Mouse (Mus musculus): ENCODE results near the gene Cbx2. TPM values are rescaled to one million over a fixed set of nuclear protein-coding genes. Genes with fewer than 3 reads are reported as not detected.

Gene Cbx2
- polyA plus RNA-seq, 1 experiment from 2014 or later: 27.0 TPM

DNA sequence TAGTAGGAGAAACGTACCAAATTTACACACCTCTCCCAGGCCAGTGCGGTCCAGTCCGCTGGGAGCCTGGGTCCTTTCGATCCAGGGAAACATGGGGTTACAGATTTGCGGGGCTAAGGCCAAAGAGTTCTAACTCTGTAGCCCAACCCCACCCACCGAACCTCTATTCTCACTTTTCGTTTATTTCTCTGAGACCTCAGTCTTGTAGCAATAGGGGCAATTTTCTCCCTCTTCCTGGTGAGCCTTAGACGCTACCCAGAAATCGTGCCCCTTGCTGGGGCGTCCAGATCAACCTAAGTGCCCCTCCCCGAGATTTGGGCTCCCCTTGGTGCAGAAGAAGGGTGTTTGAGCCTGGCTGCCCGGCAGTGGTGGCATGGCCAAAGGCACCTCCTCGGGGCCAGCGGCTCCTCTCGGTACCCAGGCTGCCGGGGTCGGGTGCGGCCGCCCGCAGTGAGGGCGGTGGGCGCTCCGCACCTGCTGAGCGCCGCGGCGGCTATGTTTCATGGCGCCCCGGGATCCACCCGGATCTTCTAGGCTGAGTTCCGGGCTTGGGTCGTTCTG, 32.9 kb downstream of the Cbx2 start:
- peaks cover 60% of the 10 kb centered on the region for H3K4me1 ChIP-seq (replicated peaks)
- H3K27me3 ChIP-seq (replicated peaks): peaks cover 80% of the 10 kb centered on the region
- ATAC-seq: no peak
- no peaks in the 10 kb centered on the region for H3K9me3 ChIP-seq
- WGBS: 3% methylated on average over 32 of the region's 32 CpGs
- no peaks in the 10 kb centered on the region for H3K36me3 ChIP-seq
- peak overlapping the region; percentile 61 for H3K4me3 ChIP-seq (replicated peaks)
- H3K27ac ChIP-seq: no peak overlapping the region
- peak overlapping the region; percentile 94 for H3K4me2 ChIP-seq (replicated peaks)
- peak overlapping the region; percentile 48 for H3K9ac ChIP-seq

DNA sequence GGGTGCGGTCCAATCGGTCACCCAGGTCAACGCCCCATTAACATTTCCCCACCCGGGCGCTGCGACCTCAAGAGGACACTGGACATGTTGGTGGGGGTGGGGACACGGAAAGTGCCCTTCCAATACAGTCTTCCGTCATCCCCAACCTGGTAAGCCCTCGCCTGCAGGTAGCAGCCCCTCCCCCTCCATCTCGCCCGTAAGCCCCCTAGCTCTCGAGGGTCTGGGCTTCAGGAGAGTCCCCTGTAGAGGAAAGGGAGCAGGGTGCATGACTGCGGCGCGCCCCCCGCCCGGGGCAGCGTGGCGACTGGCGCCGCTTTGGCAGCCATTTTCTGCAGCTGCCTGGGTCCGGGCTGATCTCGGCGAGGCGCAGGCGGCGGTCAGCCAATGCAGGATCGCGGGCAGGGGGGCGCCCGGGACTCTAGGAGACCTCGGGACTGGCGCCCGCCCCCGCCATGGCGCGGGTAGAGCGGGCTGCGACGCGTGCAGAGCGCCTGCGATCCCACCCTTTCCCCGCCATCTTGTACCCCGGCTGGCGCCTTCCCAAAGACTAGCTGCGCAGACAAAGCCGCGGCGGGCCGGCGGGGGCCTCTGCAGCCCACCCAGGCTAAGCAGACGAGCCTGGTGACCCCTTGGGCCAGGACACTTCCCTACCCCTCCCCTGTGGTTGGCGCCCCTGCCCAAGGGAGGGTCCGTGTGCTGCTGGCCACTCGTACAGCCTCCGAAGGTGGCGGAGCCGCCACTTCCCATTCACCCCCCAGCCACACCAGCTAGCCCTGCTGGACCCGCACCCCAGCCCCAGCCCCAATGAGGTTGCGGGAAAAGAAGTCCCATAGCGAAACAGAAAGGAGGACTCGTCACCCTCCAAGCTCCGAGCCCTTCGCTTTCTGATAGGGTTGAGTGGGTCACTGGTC, 33.8 kb downstream of the Cbx2 start:
- peak; percentile 9; the same call in 1 of the 2 replicates for ATAC-seq
- peak overlapping the region; percentile 42; the same call in 1 of the 2 replicates for H3K27ac ChIP-seq
- H3K9ac ChIP-seq: peak overlapping the region; percentile 84
- peaks cover 74% of the 10 kb centered on the region for H3K27me3 ChIP-seq (replicated peaks)
- peak overlapping the region; percentile 94 for H3K4me2 ChIP-seq (replicated peaks)
- H3K4me3 ChIP-seq (replicated peaks): peak overlapping the region; percentile 61
- no peaks in the 10 kb centered on the region for H3K36me3 ChIP-seq
- 1% methylated on average over 63 of the region's 65 CpGs for WGBS
- peaks cover 60% of the 10 kb centered on the region for H3K4me1 ChIP-seq (replicated peaks)
- H3K9me3 ChIP-seq: no peaks in the 10 kb centered on the region

DNA sequence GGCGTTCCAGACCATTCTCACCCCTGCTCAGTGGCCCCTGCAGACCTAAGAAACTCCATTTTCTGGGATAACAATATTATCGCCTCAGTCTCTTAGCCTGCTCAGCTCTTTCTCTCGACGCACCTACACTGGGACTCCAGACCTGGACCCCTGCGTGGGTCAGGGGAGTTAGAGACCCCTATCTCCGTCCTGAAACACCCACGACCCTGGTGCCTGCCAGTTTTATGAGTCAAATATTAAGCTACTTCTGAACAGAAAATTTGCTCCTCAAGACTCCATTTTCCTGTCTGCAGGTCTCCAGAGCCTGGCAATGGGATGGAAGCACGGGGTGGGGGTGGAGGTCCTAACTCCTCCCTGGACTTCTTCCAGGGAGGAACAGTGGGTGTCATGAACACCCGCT, 34.5 kb downstream of the Cbx2 start:
- H3K27me3 ChIP-seq (replicated peaks): peaks cover 71% of the 10 kb centered on the region
- no peak for ATAC-seq
- H3K27ac ChIP-seq: no peak overlapping the region

DNA sequence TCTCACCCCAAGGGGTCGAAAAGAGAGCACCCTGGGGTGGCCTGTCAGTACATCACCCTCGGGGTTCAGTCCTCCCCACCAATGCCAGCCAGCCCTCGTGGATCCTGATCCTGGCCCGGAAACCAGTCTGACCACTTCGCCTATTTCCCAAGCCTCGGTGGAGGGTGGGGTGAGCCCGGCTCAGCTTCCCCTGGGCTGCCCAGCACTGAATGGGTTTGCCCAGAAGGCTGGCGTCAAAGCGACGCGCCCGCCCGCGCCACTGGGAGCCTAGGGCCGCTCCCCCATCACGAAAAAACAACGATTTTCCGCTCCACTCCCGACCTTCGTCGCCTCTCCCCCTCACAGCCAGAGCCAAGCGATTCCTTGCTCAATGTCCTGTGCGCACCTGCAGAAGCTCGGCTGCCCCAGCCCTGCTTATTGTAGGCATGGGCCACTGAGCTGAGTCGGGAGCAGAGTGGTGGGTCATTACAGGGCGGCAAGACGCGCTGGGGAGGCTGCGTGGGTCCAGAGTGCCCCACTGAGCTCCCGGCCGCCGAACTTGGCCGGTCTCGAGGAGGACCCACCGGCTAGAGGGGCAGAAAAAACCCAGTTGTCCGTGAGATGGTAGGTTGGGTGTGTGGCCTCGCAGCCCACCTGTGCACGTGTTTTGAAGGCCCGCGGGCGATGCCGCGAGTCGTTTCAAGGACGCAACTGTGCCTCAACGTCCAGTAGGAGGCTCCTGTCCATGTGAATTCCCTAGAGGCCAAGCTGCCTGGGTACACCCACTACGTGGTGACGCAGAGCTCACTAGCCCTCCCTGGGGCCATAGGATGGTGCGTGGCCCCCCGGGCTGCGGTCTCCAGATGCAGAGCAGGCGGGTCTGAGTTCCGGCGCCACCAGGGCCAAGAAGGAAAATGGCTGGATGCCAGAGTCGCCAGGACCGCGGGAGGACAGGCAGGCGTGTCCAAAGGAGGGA, 35.6 kb downstream of the Cbx2 start:
- WGBS: 3% methylated on average over 58 of the region's 58 CpGs
- Histone ChIP-seq H3K9ac (peak overlapping the region; percentile 28), H3K9me3 (no peaks in the 10 kb centered on the region), H3K4me3 (replicated peaks) (peak overlapping the region; percentile 61), H3K4me2 (replicated peaks) (peak overlapping the region; percentile 94), H3K36me3 (no peaks in the 10 kb centered on the region), H3K27ac (no peak overlapping the region), H3K4me1 (replicated peaks) (peaks cover 44% of the 10 kb centered on the region), H3K27me3 (replicated peaks) (peaks cover 67% of the 10 kb centered on the region)
- ATAC-seq: peak; percentile 39

More for the DNA sequence above, 34.5 kb downstream of the Cbx2 start:
- Histone ChIP-seq H3K4me2 (replicated peaks) (peak overlapping the region; percentile 94), H3K4me3 (replicated peaks) (peak overlapping the region; percentile 61), H3K9ac (peak overlapping the region; percentile 84), H3K4me1 (replicated peaks) (peaks cover 54% of the 10 kb centered on the region), H3K36me3 (no peaks in the 10 kb centered on the region), H3K9me3 (no peaks in the 10 kb centered on the region)
- WGBS: 10% methylated on average over 9 of the region's 9 CpGs

DNA sequence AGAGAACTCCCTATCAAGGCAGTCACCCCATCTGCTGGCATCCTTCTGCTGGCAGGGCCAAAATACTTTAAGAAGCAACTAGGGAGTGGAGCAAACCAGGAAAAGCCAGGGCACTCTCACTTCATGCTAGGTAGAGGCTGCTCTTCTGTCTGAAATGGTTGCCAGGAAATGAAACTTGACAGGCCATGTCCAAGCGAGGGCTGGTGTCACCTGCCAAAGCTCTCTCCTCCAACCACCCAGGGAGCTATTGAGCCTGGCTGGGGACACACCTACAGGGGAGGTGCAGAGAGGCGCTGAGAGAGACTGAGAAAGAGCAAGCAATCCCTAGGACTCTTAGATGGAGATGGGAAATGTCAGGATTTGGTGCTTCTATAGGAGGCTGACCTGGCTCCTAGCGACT, 36.5 kb downstream of the Cbx2 start:
- Histone ChIP-seq H3K4me3 (replicated peaks) (no peak overlapping the region), H3K27ac (no peak overlapping the region), H3K27me3 (replicated peaks) (peaks cover 58% of the 10 kb centered on the region), H3K4me2 (replicated peaks) (peak overlapping the region; percentile 94; the same call in 1 of the 2 replicates), H3K9ac (no peak overlapping the region), H3K4me1 (replicated peaks) (peaks cover 35% of the 10 kb centered on the region), H3K9me3 (no peaks in the 10 kb centered on the region), H3K36me3 (no peaks in the 10 kb centered on the region)
- ATAC-seq: no peak
- 22% methylated on average over 3 of the region's 3 CpGs for WGBS

DNA sequence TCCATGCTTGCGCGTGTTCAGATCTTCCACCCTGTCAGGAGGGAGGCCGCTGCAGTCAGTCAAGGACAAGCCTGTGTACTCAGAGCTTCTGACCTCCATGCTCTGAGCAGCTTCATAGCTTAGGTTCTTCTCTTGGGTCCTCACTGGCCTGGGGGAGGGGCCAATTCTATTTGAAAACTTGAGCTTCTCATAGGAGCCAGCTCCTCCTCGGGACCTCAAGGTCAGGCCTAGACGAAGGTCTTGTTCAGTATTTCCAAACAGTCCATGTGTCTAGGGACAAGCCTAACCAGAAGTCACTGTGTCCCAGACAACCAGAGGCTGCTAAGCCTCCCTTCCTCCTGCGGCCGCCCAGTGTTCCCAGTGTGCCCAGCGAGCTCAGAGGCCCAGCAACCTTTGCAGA, 44.1 kb downstream of the Cbx2 start:
- H3K27me3 ChIP-seq (replicated peaks): peaks cover 2% of the 10 kb centered on the region; the same call in 1 of the 2 replicates
- WGBS: 74% methylated on average over 8 of the region's 8 CpGs
- no peak for ATAC-seq

DNA sequence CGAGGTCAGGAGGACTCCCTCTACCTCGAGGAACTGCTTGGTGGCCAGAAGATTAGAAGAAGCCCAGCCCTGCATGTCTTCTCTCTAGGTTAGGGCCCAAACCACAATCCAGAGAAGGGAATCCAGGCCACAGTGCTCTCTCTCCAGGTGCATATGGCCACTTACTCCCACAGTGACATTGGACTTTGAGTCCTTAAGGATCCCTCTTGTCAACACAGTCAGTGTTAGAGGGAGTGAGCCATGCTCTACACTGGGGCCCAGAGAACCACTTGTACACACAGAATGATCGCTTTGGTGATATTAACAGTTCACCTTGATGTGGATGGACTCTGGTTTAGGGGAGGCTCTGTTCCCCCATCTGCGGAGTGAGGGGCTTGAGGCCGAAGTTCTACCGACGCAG, 49.5 kb downstream of the Cbx2 start:
- H3K4me2 ChIP-seq (replicated peaks): no peak overlapping the region
- H3K27ac ChIP-seq: no peak overlapping the region
- 69% methylated on average over 7 of the region's 7 CpGs for WGBS
- no peaks in the 10 kb centered on the region for H3K36me3 ChIP-seq
- H3K4me1 ChIP-seq (replicated peaks): peaks cover 22% of the 10 kb centered on the region
- no peaks in the 10 kb centered on the region for H3K27me3 ChIP-seq (replicated peaks)
- H3K4me3 ChIP-seq (replicated peaks): no peak overlapping the region
- no peak overlapping the region for H3K9ac ChIP-seq
- peak; percentile 82 for ATAC-seq
- no peaks in the 10 kb centered on the region for H3K9me3 ChIP-seq

More for the DNA sequence above, 44.1 kb downstream of the Cbx2 start:
- Histone ChIP-seq H3K4me1 (replicated peaks) (peaks cover 3% of the 10 kb centered on the region), H3K4me2 (replicated peaks) (no peak overlapping the region), H3K9ac (no peak overlapping the region), H3K9me3 (no peaks in the 10 kb centered on the region), H3K4me3 (replicated peaks) (no peak overlapping the region), H3K36me3 (no peaks in the 10 kb centered on the region), H3K27ac (no peak overlapping the region)

DNA sequence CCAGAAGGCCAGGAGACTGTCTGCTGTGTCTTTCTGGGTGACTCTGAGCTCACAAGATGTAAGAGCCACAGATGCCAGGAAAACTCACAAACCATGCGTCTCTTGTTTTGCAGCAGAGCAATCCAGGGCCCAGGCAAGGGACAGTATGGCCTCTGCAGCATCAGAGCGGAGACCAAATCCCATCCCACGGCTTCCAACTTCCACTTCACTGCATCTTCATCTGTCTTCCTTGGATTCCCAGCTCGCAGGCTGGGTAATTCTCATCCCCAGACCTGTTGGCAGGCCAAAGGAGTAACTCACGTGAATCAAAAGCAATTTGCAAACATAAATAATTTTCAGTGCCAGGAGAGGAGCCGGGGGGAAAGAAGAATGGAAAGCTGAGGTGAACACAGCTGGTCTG, 50.2 kb downstream of the Cbx2 start:
- Histone ChIP-seq H3K9ac (no peak overlapping the region), H3K27ac (no peak overlapping the region), H3K4me1 (replicated peaks) (peaks cover 22% of the 10 kb centered on the region), H3K27me3 (replicated peaks) (no peaks in the 10 kb centered on the region), H3K4me2 (replicated peaks) (no peak overlapping the region), H3K4me3 (replicated peaks) (no peak overlapping the region), H3K36me3 (no peaks in the 10 kb centered on the region), H3K9me3 (no peaks in the 10 kb centered on the region)
- no peak for ATAC-seq
- WGBS: 63% methylated on average over 6 of the region's 6 CpGs

DNA sequence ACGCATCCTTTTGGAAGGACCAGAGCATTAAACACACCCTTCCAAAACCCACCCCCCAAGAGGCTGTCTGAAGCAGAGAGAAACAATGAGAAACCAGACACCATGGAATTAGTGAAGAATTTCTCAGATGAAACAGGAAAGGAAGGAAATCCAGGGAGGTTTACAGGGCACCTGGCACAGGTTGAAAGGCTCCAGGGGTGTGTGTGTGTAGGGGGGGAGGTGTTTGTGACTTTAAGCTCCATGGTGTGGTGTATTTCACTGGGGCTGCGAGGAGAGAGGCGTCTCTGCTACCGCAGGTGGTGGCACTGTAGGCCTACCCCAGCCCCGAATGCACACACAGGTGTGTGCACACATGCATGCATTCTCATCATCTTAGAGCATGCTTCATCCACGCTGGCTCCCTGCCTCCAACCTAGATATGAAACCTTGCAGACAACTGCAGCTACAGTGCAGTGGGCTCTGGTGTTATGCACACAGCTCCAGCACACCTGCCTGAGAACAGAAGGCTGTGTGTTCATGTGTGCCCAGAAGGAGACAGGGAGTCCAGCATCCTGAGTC, 51.2 kb downstream of the Cbx2 start:
- Histone ChIP-seq H3K27me3 (replicated peaks) (no peaks in the 10 kb centered on the region), H3K4me1 (replicated peaks) (peaks cover 30% of the 10 kb centered on the region), H3K4me3 (replicated peaks) (no peak overlapping the region), H3K9me3 (no peaks in the 10 kb centered on the region), H3K9ac (no peak overlapping the region), H3K36me3 (no peaks in the 10 kb centered on the region), H3K27ac (no peak overlapping the region), H3K4me2 (replicated peaks) (no peak overlapping the region)
- WGBS: 80% methylated on average over 6 of the region's 6 CpGs
- no peak for ATAC-seq

DNA sequence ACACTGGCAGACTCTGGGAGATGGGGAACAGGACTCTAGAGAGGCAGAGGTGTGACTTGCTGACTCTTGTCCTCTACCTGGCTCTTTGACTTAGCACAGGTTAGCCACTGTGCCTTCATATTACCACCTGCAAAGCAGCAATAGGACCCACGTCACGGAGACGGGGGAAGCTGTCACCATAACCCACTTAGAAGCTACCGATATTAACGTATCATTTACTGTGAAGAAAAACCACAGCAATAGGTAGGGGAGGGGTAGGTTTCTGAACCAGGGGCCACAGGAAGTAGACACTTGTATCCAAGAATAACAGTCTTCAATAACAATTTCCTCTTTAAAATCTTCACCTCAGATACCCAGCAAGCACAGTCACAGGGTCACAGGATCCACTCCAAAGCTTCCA, 53.0 kb downstream of the Cbx2 start:
- Histone ChIP-seq H3K4me2 (replicated peaks) (no peak overlapping the region), H3K4me1 (replicated peaks) (peaks cover 45% of the 10 kb centered on the region), H3K9ac (no peak overlapping the region), H3K27ac (no peak overlapping the region), H3K27me3 (replicated peaks) (no peaks in the 10 kb centered on the region), H3K9me3 (no peaks in the 10 kb centered on the region), H3K36me3 (peaks cover 2% of the 10 kb centered on the region), H3K4me3 (replicated peaks) (no peak overlapping the region)
- no peak for ATAC-seq
- 76% methylated on average over 5 of the region's 5 CpGs for WGBS

DNA sequence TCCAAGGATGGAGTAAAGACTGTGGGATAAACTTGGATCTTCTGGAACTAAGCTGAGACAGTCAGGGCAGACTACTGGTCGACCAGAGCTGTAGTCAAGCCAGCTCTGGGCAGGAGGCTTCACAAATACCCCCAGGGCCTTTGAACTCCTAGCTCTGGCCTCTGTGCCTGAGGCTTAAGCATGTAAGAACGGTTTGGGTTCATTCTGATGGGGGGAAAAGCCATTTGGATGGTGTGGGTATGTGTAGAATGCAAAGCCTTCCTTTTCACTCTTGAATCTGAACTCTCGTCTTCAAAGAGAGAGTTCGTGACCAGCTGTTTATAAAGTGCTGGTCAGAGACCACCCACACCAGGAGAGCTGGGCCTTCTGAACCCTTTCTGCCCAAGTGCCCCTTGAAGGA, 55.0 kb downstream of the Cbx2 start:
- H3K27me3 ChIP-seq (replicated peaks): no peaks in the 10 kb centered on the region
- peaks cover 55% of the 10 kb centered on the region for H3K4me1 ChIP-seq (replicated peaks)
- no peak overlapping the region for H3K4me3 ChIP-seq (replicated peaks)
- peaks cover 12% of the 10 kb centered on the region for H3K36me3 ChIP-seq
- H3K9ac ChIP-seq: no peak overlapping the region
- ATAC-seq: no peak
- 86% methylated on average over 4 of the region's 4 CpGs for WGBS
- no peak overlapping the region for H3K27ac ChIP-seq
- H3K4me2 ChIP-seq (replicated peaks): no peak overlapping the region
- H3K9me3 ChIP-seq: no peaks in the 10 kb centered on the region
